Mouse (Mus musculus): Measurements from ENCODE around the gene Oprl1. TPM values are rescaled to one million over a fixed set of nuclear protein-coding genes. Genes with fewer than 3 reads are reported as not detected.
A peak's percentile ranks its signal among the peaks of the same experiment; 100 is the strongest.

Oprl1 gene
- polyA plus RNA-seq, 1 experiment from 2014 or later: 21.7 TPM

DNA sequence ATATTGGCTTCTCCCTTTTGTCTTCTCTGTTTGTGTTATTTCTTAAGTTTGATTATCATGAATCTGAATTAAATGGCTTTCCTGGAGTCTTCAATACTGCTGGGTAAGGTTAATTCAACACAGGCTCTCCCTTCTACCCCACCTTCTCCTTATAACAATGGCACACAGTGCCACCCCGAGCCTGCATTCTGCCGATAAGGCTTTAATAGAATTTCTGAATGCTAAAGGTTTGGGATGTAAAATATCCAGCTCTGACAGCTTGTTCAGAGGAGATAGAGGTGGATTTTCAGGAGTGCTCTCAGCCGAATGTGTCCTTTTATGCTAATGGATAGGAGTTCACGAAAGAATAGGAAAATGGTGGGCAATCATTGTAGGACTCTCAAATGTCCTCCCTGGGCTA lies 50.4 kb downstream of the Oprl1 start:
- Histone ChIP-seq H3K36me3 (ENCODE audit: control insufficient read depth, insufficient read depth, low read length) (no peaks in the 10 kb centered on the region), H3K4me2 (peak overlapping the region; percentile 68), H3K27ac (ENCODE audit: low read depth, low read length) (peak overlapping the region; percentile 96), H3K4me1 (ENCODE audit: control insufficient read depth, insufficient read depth, low read length) (peaks cover 25% of the 10 kb centered on the region), H3K27me3 (ENCODE audit: control insufficient read depth, insufficient read depth, low read length) (no peaks in the 10 kb centered on the region), H3K9ac (ENCODE audit: low read length) (peak overlapping the region; percentile 74), H3K9me3 (ENCODE audit: control insufficient read depth, low read length) (no peaks in the 10 kb centered on the region), H3K4me3 (ENCODE audit: low read depth, low read length) (peak overlapping the region; percentile 46)
- DNase-seq (ENCODE audit: low spot score, missing footprints) (no peak), ATAC-seq (ENCODE audit: low FRiP score) (no peak)
- WGBS: 68% methylated on average over 4 of the region's 4 CpGs

DNA sequence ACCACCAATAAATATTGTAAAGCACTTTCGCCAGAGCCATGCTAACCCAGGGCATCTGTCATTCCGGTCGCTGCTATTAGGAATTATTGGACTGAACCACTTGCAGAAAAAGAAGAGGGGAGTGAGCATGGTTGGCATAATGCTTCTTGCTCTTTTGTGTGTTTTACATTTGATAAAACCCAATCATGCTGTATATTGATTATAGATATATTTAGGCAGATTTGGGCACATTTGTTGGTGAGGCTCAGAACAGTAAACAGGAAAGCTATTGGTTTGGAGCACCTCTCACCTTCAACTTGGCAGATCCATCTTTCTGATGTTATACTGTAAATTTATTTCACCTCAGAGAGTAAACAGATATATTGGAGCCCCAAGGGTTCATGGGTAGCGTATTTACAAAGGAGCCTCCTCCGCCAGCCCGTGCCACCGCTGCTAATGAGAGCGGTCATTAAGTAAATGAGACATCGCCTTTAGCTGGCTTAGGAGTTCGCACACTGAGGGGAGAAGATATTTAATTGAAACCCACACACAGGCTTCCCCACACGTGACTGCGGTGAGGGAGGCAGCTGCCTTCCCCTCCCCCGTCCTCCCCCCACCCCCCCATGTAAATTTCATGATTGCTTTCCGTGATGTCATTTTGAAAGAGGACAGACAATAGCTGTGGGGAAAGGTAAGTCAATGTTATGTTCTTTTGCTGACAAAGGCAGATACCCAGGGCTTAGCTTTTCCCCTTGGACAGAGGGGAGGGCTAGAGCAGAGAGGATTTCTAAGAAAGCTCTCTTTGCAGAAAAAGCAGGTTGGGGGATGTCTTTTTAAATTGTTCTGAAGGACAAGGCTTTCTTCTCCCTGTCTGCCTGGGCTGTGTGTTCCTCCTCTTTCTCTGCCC lies 52.1 kb downstream of the Oprl1 start:
- DNase-seq (ENCODE audit: low spot score, missing footprints) (peak; percentile 88), ATAC-seq (ENCODE audit: low FRiP score) (peak; percentile 35; the same call in 1 of the 2 replicates)
- Histone ChIP-seq H3K9me3 (ENCODE audit: control insufficient read depth, low read length) (no peaks in the 10 kb centered on the region), H3K27ac (ENCODE audit: low read depth, low read length) (peak overlapping the region; percentile 76), H3K4me1 (ENCODE audit: control insufficient read depth, insufficient read depth, low read length) (peaks cover 25% of the 10 kb centered on the region), H3K9ac (ENCODE audit: low read length) (peak overlapping the region; percentile 61), H3K4me3 (ENCODE audit: low read depth, low read length) (peak overlapping the region; percentile 33), H3K36me3 (ENCODE audit: control insufficient read depth, insufficient read depth, low read length) (no peaks in the 10 kb centered on the region), H3K4me2 (peak overlapping the region; percentile 68), H3K27me3 (ENCODE audit: control insufficient read depth, insufficient read depth, low read length) (no peaks in the 10 kb centered on the region)
- WGBS: 53% methylated on average over 14 of the region's 14 CpGs

DNA sequence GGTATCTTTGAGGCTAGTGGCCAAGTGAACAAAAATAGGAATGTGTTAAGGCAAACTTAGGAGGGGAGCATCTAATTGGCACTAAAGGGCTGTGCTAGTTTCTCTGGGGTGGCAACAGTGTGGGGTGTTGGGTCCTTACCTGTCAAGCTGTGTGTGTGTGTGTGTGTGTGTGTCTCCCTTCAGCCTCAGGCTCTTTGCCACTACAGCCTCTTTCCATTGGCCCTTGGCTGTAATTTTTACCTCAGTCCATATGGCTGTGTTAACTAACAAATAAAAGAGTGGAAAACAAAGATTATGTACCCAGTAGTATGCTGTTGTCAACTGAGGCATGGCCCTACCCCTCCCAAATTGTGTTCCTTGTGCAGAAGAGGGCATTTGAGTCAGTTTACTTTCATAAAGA lies 53.6 kb downstream of the Oprl1 start:
- no peak for ATAC-seq (ENCODE audit: low FRiP score)
- H3K4me1 ChIP-seq (ENCODE audit: control insufficient read depth, insufficient read depth, low read length): peaks cover 22% of the 10 kb centered on the region
- no peak overlapping the region for H3K27ac ChIP-seq (ENCODE audit: low read depth, low read length)
- no peak for DNase-seq (ENCODE audit: low spot score, missing footprints)
- H3K36me3 ChIP-seq (ENCODE audit: control insufficient read depth, insufficient read depth, low read length): no peaks in the 10 kb centered on the region
- H3K4me2 ChIP-seq: peak overlapping the region; percentile 68
- no peaks in the 10 kb centered on the region for H3K27me3 ChIP-seq (ENCODE audit: control insufficient read depth, insufficient read depth, low read length)
- H3K9ac ChIP-seq (ENCODE audit: low read length): no peak overlapping the region
- peak overlapping the region; percentile 20 for H3K4me3 ChIP-seq (ENCODE audit: low read depth, low read length)
- H3K9me3 ChIP-seq (ENCODE audit: control insufficient read depth, low read length): no peaks in the 10 kb centered on the region

DNA sequence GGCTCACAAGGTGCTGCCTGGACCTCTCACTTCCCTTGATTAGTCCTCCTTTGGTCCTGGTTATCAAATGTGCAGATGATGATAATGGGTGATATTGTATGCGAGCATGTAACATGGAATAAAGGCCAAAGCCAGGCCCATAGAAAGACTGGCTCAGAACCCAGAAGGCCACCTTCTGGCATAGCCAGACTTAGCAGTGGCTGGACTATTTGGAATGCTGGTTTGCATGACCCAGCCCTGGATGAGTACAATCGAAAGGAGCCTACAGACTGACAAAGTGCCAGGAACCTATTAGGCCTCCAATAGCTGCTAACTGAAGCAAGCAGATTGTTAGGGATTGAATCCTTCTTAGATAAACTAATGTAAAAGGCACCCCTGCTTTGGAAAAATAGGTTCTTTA lies 54.6 kb downstream of the Oprl1 start:
- ATAC-seq (ENCODE audit: low FRiP score) (no peak), DNase-seq (ENCODE audit: low spot score, missing footprints) (no peak)
- Histone ChIP-seq H3K27ac (ENCODE audit: low read depth, low read length) (no peak overlapping the region), H3K4me1 (ENCODE audit: control insufficient read depth, insufficient read depth, low read length) (peaks cover 24% of the 10 kb centered on the region), H3K4me3 (ENCODE audit: low read depth, low read length) (peak overlapping the region; percentile 20; the same call in 1 of the 2 replicates), H3K4me2 (peak overlapping the region; percentile 68), H3K36me3 (ENCODE audit: control insufficient read depth, insufficient read depth, low read length) (no peaks in the 10 kb centered on the region), H3K9ac (ENCODE audit: low read length) (no peak overlapping the region), H3K27me3 (ENCODE audit: control insufficient read depth, insufficient read depth, low read length) (no peaks in the 10 kb centered on the region), H3K9me3 (ENCODE audit: control insufficient read depth, low read length) (no peaks in the 10 kb centered on the region)
- 84% methylated on average over 2 of the region's 2 CpGs for WGBS

Other genes with a start within 250 kb of the Oprl1 start
- 0.15 and 0.21 TPM in 2 replicates for gene Abhd16b, start 221.8 kb upstream of the Oprl1 start, polyA plus RNA-seq (2014; fragmentation: Nextera tagmentation; extraction: Ambion mirVana)
- 146 and 149 TPM in 2 replicates for gene Tpd52l2, start 217.9 kb upstream of the Oprl1 start, polyA plus RNA-seq (2014; fragmentation: Nextera tagmentation; extraction: Ambion mirVana)
- 93.6 and 102 TPM in 2 replicates for gene Dnajc5, start 194.5 kb upstream of the Oprl1 start, polyA plus RNA-seq (2014; fragmentation: Nextera tagmentation; extraction: Ambion mirVana)
- gene Uckl1, start 130.1 kb upstream of the Oprl1 start, polyA plus RNA-seq (2014; fragmentation: Nextera tagmentation; extraction: Ambion mirVana): 46.4 and 50.2 TPM in 2 replicates
- gene Prpf6, start 123.1 kb upstream of the Oprl1 start, polyA plus RNA-seq (2014; fragmentation: Nextera tagmentation; extraction: Ambion mirVana): 77.0 and 82.6 TPM in 2 replicates
- 24.6 and 27.0 TPM in 2 replicates for gene Zfp512b, start 122.2 kb upstream of the Oprl1 start, polyA plus RNA-seq (2014; fragmentation: Nextera tagmentation; extraction: Ambion mirVana)
- gene Samd10, start 115.8 kb upstream of the Oprl1 start, polyA plus RNA-seq (2014; fragmentation: Nextera tagmentation; extraction: Ambion mirVana): 63.4 and 64.4 TPM in 2 replicates
- not detected in 2 replicates for gene Gm29797, start 58.0 kb upstream of the Oprl1 start, polyA plus RNA-seq (2014; fragmentation: Nextera tagmentation; extraction: Ambion mirVana)
- gene Sox18, start 43.4 kb upstream of the Oprl1 start, polyA plus RNA-seq (2014; fragmentation: Nextera tagmentation; extraction: Ambion mirVana): 12.5 and 14.6 TPM in 2 replicates
- gene Tcea2, start 34.7 kb upstream of the Oprl1 start, polyA plus RNA-seq (2014; fragmentation: Nextera tagmentation; extraction: Ambion mirVana): 15.5 and 16.0 TPM in 2 replicates
- 61.6 and 65.4 TPM in 2 replicates for gene Rgs19, start 21.0 kb upstream of the Oprl1 start, polyA plus RNA-seq (2014; fragmentation: Nextera tagmentation; extraction: Ambion mirVana)
- not detected in 2 replicates for gene Lkaaear1, start 16.6 kb upstream of the Oprl1 start, polyA plus RNA-seq (2014; fragmentation: Nextera tagmentation; extraction: Ambion mirVana)
- gene Myt1, start 48.3 kb downstream of the Oprl1 start, polyA plus RNA-seq (2014; fragmentation: Nextera tagmentation; extraction: Ambion mirVana): 28.7 and 31.0 TPM in 2 replicates
- gene Pcmtd2, start 122.8 kb downstream of the Oprl1 start, polyA plus RNA-seq (2014; fragmentation: Nextera tagmentation; extraction: Ambion mirVana): 36.5 and 37.7 TPM in 2 replicates
- gene Polr3k, start 149.3 kb downstream of the Oprl1 start, polyA plus RNA-seq (2014; fragmentation: Nextera tagmentation; extraction: Ambion mirVana): 100 and 102 TPM in 2 replicates

Measured in midbrain, embryonic 11.5 days (tissue).